Mouse (Mus musculus) heart, adult 9 months (tissue): Measurements from ENCODE around the gene Krtap10-4.
"Not testable (repeated sequence)": the region's sequence is repeated elsewhere in the genome, so short reads cannot be mapped to it uniquely, and the experiment has no call there.

ENCODE experiments used
- DNase-seq, 2 experiments: peaks; one replicate each; pipeline ENCODE4 v3.0.0; 2022; ENCODE audit warnings: low spot score in 2 of 2

The Krtap10-4 gene

DNA sequence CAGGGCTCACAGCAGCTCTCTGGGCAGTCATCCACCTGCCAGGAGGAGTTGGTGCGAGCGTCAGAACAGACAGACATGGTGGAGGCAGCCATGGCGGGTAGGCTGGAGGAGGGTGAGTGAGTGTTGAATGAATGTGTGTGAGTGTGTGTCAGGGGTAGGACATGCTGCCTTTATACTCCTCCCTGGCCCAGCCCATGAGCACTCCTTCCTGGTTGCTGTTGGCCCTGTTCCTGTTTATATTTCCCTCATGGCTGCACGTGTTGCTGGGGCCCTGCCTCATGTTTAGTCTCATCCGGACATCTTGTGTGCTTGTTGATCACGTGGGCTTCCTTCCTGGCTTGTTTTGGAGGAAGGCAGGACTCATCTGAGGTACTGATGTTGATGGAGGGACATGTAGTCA lies at the start of gene Krtap10-4:
Gene Krtap10-4, minus strand, starts transcription at position 145 of the 400 bp plus-strand sequence.
- DNase-seq: no peak

DNA sequence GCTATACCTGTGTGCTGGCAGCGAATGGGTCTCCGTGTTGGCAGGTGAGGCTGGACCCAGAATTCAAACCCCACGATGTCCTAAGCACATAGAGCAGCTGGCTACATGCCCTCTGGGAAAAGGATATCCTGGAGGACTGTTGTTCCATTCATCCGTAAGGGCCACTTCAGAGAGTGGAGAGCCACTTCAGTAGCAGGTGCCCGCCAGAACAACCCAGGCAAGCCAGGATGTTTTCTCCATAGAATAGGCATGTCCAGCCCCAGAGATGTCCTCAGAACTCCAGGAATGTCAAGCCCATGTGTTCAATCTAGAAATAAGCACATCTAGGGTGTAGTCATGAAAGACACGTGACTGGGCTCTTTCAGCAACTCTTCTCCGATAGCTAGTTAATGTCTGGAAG lies 42.8 kb upstream of the Krtap10-4 start:
- no peak for DNase-seq

DNA sequence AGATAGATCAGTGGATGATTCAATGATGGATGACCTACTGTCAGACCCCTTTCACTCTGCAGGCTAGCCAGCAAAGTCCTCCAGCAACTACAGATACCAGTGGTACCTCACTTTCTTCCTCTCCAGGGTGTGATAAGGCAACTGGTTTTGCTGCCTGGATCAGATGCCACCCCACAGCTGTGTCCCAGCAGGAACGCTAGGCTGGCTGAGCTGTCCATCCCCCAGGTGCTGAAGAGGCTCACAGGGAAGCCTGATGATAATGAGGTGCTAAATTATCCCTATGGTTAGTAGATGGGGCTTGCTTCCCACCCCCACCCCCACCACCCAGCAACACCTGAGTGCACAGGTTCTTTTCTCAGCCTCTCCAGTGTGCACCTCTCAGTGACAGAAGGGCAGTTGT lies 40.7 kb upstream of the Krtap10-4 start:
- DNase-seq: no peak

DNA sequence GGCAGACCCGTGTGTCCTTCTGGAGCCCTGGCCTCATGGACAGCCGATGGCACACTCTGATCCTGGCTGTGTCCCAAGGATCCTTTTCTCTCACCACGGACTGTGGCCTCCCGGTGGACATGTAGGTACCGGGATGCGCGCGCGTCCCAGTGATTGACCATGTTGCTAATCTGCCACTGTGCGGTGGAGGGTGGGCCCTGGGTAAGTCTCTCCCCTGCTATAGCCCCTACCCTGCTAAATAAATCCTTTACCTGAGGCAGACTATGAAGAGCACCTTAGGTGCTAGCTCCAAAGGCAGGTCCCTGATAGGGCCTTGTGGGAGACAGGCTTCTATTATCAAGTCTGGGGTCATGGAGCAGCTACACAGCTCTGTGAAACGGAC lies 37.9 kb upstream of the Krtap10-4 start:
- DNase-seq: no peak

DNA sequence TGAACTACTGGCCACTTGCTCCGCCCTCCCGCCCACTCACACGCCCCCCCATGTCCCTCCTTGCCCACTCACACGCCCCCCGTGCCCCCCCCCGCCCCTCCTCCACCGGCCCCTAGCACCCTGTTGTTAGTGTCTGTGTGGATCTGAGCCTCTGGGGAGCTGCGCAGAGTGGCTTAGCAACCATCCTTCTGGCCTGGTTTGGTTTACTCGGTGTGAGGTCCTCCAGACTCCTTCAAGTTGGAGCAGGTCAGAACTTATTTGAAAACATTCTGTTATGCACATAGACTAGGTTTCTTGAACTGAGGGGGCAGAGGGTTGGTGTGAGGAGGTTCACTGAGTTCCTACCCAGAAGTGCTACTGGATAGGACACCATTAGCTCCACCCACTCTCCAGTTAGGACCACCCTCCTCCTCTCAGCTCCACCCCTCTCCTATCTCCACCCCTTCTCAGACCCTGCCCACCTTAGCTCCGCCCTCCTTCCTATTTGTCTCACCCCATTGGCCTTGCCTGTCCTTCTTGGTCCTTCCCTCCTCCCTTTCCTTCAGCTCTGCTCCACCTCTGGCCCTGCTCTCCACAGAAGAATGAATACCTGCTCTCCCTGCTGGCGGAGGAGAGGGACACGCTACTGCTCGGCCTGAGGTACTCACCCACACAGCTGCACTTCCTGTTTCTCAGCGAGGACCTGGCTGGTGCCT lies 37.3 kb upstream of the Krtap10-4 start:
- no peak for DNase-seq

DNA sequence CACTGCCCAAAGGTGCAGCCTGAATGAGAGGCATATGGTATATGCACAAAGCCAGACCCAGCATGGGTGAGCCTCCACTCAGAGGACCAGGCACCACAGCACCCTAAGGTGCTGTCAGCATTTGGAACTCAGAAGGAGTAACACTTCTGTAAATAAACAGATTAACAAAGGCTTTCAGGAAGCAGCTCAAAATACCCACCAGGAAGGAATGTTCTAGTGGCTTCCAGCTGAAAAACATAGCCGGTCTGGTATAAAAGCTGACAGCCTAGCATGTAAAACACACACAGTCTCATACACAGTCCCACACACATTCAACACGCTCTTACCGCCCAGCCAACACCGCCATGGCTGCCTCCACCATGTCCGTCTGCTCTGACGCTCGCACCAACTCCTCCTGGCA lies 34.8 kb upstream of the Krtap10-4 start, which contains the start of gene Gm3285:
Gene Gm3285, plus strand, starts transcription at position 301 of the 400 bp plus-strand sequence.
- DNase-seq: no peak

DNA sequence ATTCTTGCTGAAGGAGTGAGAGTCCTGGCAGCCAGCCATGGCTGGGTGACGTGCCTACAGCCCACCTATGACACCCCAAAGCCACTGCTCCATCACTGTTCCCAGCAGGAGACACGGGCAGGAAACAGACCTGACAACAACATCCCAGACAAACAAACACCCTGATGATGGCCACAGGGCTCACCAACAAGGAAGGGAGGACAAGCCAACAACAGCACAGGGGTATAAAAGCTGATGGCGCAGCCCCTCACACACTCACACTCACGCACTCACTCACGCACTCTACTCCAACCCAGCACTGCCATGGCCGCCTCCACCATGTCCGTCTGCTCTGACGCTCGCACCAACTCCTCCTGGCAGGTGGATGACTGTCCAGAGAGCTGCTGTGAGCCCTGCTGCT lies 25.7 kb upstream of the Krtap10-4 start, which contains the start of gene Gm10318:
Gene Gm10318, plus strand, starts transcription at position 301 of the 400 bp plus-strand sequence.
- DNase-seq: no peak

DNA sequence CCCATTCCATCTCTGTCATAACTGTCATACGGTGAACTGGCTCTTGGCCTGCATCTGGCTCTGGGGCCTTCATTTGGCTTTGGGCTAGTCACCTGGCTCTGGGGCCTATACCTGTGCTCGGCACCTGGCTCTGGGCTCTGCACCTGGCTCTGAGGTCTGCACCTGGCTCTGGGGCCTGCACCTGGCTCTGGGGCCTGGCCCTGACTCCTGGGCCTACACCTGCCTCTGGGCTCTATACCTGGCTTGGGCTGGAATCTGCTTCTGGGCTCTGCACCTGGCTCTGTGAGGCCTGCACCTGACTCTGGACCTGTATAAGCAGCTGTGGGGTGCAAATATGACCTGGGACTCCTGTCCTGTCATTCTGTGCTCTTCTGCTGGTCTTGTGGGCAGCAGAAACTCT lies 20.6 kb upstream of the Krtap10-4 start:
- DNase-seq: no peak

DNA sequence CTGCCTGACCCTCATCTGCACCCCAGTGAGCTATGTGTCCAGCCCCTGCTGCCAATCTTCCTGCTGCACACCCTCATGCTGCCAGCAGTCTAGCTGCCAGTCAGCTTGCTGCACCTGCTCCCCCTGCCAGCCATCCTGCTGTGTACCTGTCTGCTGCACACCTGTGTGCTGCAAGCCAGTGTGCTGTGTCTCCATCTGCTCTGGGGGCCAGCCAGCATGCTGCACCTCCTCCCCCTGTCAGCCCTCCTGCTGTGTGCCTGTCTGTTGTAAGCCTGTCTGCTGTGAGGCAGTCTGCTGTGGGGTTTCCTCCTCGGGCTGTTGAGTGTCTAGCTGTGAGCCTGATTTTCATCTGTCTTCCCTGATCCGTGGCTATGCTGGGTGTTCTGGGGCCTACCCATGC lies 20.1 kb upstream of the Krtap10-4 start:
- no peak for DNase-seq

DNA sequence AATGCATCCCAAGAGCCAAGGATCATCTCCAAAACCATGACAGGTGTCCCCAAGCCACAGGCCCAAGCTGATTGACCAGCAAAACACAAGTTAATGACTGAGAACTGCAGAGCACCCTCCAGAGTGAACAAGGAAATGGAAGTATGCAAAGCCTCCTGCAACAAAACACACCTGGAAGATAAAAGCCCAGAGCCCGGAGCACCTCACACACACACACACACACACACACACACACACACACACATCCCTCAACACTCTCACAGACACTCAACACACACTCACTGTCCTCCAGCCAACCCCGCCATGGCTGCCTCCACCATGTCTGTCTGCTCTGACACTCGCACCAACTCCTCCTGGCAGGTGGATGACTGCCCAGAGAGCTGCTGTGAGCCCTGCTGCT lies 19.6 kb upstream of the Krtap10-4 start, which contains the start of gene Gm36176:
Gene Gm36176, plus strand, starts transcription at position 301 of the 400 bp plus-strand sequence.
- no peak for DNase-seq

DNA sequence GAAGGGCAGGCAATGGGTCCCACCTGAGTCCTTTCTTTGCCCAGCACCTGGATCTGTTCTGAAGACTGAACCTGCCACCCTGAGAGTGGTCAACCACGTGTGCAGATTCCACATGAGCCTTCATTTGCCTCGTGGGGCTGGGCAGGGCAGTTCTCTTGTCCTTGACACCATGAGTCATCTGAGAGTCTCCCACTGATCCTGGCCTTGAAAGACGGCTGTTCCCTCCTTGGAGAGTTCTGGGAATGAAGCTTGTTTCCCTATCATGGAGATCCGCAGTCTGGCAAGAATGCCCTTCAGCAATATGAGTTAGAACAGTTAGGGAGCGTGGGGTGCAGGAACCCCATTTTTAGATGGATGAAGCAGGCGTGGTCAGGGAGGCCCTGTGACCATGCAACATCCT lies 12.1 kb upstream of the Krtap10-4 start:
- no peak for DNase-seq

DNA sequence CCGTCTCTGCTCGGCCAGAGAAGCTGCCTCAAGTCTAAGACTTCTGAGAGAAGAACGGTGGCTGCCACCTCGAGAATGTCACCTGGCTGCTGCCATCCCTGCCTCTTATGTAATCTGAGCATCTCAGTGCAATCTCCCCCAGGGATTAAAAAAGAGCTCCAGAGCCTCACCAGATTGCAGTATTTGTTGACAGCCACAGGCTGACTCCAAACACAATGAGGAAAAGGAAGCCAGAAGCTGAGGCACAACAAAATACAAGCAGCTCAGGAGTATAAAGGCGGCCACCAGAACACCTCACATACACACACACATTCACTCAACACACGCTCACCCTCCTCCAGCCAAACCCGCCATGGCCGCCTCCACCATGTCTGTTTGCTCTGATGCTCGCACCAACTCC lies 8.8 kb upstream of the Krtap10-4 start, which contains the start of gene Krtap10-10:
Gene Krtap10-10, plus strand, starts transcription at position 301 of the 400 bp plus-strand sequence.
- DNase-seq: no peak

DNA sequence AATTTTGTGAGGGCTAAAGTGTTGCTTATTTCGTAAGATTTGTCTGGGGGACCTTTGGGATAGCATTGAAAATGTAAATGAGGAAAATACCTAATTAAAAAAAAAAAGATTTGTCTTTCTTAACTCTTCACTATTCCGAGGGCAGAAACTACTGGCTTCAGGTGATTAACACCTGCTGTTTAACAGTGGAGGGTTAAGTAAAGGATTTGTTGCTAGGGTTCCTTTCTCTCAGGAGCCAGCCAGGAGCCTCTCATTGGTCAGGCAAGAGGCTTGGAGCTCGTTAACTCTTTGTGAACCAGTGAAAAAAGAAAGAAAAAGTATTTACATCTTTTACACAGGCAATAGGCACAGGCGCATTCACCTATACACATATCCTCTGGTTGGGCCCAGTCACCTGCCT lies 7.7 kb downstream of the Krtap10-4 start:
- DNase-seq: no peak

DNA sequence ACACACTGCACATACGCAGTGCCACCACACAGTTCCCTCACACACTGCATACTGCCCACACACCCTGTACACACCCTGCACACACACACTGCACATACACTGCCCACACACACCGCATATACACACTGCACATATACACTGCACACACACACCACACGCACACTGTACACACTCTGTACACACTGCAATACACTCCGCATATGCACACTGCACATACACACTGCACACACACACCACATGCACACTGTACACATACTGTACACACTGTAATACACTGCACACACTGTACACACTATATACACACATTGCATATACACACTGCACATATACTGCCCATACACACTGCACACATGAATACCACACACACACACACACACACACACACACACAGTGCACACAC lies 8.4 kb downstream of the Krtap10-4 start:
- DNase-seq: no peak

DNA sequence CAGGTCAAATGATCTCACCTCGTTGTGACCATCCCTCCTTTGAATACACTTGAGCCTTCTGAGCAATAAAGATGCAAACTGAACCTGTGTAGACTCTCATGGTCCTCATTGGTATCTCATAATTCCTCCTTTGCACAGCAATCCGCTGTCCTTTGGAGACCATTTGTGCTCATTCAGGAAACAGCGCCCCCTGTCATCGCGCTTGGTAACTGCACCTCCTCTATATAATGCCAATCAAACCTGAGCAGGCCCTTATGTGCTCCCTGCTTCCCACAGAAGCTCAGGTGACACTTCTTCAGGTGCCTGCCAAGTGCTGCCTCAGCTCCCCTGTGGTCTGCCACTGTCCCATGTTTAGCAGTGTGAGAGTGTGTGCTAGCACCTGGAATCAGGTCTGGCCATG lies 11.4 kb downstream of the Krtap10-4 start:
- DNase-seq: no peak

DNA sequence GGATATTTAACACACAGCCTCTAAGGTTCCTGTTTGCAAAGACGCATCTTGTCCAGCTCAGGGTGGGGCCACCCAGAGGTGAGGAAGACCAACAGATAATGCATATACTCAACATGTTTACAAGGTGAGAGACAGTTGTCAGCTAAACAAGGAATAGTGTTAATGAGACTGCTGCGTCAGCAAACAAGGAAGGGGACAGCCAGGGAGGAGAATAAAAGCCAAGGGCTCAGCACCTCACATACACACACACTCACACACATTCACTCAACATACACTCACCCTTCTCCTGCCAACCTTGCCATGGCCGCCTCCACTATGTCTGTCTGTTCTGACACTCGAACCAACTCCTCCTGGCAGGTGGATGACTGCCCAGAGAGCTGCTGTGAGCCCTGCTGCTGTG lies 12.5 kb downstream of the Krtap10-4 start, which contains the start of gene Gm2696:
Gene Gm2696, plus strand, starts transcription at position 301 of the 400 bp plus-strand sequence.
- DNase-seq: no peak

DNA sequence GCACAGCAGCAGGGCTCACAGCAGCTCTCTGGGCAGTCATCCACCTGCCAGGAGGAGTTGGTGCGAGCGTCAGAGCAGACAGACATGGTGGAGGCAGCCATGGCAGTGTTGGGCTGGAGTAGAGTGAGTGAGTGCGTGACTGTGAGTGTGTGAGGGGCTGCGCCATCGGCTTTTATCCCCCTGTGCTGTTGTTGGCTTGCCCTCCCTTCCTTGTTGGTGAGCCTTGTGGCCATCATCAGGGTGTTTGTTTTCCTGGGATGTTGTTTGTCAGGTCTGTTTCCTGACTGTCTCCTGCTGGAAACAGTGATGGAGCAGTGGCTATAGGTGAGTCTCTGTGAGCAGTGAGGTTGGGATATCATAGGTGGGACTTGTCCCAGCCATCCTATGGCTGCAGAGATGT lies 15.2 kb downstream of the Krtap10-4 start, which contains the start of gene Gm9507:
Gene Gm9507, minus strand, starts transcription at position 101 of the 400 bp plus-strand sequence.
- DNase-seq: no peak

DNA sequence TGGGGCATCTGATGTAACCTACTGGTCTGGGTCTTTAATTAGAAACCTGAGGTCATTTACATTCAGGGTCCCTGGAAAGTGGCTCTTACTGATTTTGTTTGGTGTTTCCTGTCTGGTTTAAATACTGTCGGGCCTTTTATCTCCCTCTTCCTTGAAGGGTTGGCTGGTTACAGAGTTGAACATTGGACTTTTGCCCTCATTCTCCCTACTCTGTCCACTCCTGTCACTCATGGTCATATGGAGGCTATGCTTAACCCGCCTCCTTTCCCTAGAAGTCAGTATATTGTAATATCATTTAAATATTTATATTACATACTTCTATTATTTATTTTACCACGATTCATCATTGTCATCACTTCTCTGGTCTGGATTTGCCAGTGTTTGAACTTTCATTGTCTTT lies 22.8 kb downstream of the Krtap10-4 start:
- DNase-seq: no peak

DNA sequence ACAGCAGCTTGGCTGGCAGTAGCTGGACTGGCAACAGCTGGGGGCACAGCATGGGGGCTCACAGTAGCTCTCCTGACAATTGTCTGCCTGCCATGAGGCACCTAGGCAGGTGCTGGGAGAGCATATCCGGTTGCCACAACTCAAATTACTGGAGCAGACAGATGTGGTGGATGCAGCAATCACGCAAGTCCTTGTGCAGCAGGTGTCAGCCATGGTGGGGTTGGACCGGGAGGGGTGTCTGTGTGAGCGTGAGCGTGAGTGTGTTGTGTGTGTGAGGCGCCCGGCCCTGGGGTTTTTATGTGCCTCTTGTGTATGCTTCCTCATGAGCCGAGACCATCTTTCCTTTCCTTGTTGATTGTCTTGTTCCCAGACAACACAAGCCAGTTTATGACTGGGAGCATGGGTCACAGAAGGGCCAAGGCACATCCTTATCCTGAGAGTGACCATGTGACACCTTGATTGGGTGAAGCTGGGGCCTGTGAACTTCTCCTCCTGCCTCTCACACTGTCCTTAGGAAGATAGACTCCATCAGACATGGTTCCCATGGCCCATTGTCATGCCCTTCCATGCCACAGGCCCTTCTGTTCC lies 27.9 kb downstream of the Krtap10-4 start, which contains the start of gene Gm19668:
Gene Gm19668, minus strand, starts transcription at position 213 of the 588 bp plus-strand sequence.
- no peak for DNase-seq

DNA sequence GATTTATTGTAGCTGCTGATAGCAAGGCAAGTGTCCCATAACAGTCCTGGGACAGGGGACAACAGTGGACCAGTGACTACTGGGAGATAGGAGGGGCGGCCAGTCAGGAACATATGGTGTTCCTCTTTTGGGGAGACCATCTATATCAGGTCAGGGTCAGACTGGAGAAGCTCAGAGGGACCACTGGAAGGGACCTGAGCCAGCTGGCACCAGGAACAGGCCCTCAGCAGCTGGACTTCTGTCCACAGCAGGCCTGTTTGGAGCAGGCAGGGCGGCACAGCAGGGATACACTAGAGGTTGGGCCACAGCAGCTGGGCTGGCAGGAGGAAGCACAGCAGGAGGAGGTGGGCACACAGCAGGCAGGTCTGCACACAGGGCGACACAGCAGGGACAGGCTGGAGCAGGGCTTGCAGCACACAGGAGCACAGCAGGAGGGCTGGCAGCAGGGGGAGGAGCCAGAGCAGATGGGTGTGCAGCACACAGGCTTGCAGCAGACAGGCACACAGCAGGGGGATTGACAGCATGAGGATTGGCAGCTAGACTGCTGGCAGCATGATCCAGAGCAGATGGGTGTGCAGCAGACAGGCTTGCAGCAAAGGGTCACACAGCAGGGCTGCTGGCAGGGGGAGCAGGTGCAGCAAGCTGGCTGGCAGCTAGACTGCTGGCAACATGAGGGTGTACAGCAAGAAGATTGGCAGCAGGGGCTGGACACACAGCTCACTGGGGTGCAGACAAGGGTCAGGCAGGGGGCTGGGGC lies 28.6 kb downstream of the Krtap10-4 start:
- DNase-seq: not testable (repeated sequence)

DNA sequence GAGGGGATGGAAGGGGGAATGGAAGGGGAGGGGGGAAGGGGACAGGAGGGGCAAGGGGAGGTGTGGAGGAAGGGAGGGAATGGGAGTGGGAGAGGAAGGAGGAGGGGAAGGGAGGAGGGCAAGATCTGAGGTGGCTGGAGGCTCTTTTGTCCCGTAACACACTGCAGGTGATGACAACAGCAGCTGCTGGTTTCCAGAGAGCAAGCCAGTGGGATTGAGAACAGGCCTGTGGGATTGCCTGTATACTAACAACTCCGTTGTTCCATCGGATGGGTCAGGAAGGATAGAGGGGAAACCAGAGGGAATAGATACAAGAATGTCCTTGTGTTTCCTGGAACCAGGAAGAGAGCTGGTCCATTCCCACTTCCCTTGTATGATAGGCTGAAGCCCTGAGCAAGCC lies 29.2 kb downstream of the Krtap10-4 start:
- DNase-seq: no peak

DNA sequence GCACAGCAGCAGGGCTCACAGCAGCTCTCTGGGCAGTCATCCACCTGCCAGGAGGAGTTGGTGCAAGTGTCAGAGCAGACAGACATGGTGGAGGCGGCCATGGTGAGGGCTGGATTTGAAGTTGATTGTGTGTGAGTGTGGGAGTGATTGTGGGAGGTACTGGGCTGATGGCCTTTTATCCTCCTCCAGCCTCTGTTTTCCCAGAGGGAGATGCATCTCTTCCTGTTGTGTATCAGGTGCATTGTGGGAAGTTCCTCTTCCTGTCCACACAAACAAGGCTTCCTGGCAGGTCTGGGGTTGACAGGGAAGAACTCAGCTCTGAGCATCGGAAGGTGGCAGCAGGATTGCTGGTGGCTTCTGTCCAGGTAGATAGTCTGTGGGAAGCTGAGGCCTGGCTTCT lies 31.9 kb downstream of the Krtap10-4 start, which contains the start of gene Gm9639:
Gene Gm9639, minus strand, starts transcription at position 101 of the 400 bp plus-strand sequence.
- DNase-seq: no peak
